Mouse (Mus musculus) telencephalon, adult 2 months (tissue): ENCODE data around the gene Cela2a.
"Not testable (repeated sequence)": the region's sequence is repeated elsewhere in the genome, so short reads cannot be mapped to it uniquely, and the experiment has no call there.

ENCODE experiments used
- DNase-seq: peaks from one replicate; pipeline ENCODE4 v3.0.0-alpha.2; 2011; ENCODE audit warnings: low read depth, low spot score

The Cela2a gene

GRCm38 (mm10) chr4:141797545-141797944 lies 28.4 kb downstream of the Cela2a start:
- no peak for DNase-seq

- DNase-seq: no peak
Measured at GRCm38 (mm10) chr4:141796954-141797353, 29.0 kb downstream of the Cela2a start.

- no peak for DNase-seq
Measured at GRCm38 (mm10) chr4:141796356-141796755, 29.6 kb downstream of the Cela2a start.

GRCm38 (mm10) chr4:141794152-141794535 lies 31.8 kb downstream of the Cela2a start:
- no peak for DNase-seq

- DNase-seq: peak; percentile 96
Measured at GRCm38 (mm10) chr4:141793282-141794151, 32.4 kb downstream of the Cela2a start, which contains the start of gene Casp9. Gene Casp9, plus strand, starts transcription at chr4:141793612.

GRCm38 (mm10) chr4:141792554-141793281 lies 33.2 kb downstream of the Cela2a start:
- DNase-seq: peak; percentile 41

GRCm38 (mm10) chr4:141791951-141792350 lies 34.0 kb downstream of the Cela2a start:
- DNase-seq: no peak

- no peak for DNase-seq
Measured at GRCm38 (mm10) chr4:141791486-141791885, 34.5 kb downstream of the Cela2a start.

GRCm38 (mm10) chr4:141790524-141790990 lies 35.4 kb downstream of the Cela2a start, which contains the start of gene Dnajc16:
Gene Dnajc16, minus strand, starts transcription at chr4:141790931.
- DNase-seq: peak; percentile 100

- DNase-seq: no peak
Measured at GRCm38 (mm10) chr4:141789564-141790218, 36.3 kb downstream of the Cela2a start.

- DNase-seq: no peak
Measured at GRCm38 (mm10) chr4:141787462-141787861, 38.5 kb downstream of the Cela2a start.

GRCm38 (mm10) chr4:141787046-141787445 lies 38.9 kb downstream of the Cela2a start:
- no peak for DNase-seq

- no peak for DNase-seq
Measured at GRCm38 (mm10) chr4:141786141-141786540, 39.8 kb downstream of the Cela2a start.

- no peak for DNase-seq
Measured at GRCm38 (mm10) chr4:141784835-141785234, 41.1 kb downstream of the Cela2a start.

- DNase-seq: no peak
Measured at GRCm38 (mm10) chr4:141781201-141781985, 44.6 kb downstream of the Cela2a start.

- peak; percentile 92 for DNase-seq
Measured at GRCm38 (mm10) chr4:141779828-141780227, 46.1 kb downstream of the Cela2a start.

- DNase-seq: not testable (repeated sequence)
Measured at GRCm38 (mm10) chr4:141773019-141773418, 52.9 kb downstream of the Cela2a start.

GRCm38 (mm10) chr4:141771823-141772222 lies 54.1 kb downstream of the Cela2a start:
- DNase-seq: no peak

- no peak for DNase-seq
Measured at GRCm38 (mm10) chr4:141769501-141770160, 56.3 kb downstream of the Cela2a start.

GRCm38 (mm10) chr4:141767353-141768036 lies 58.5 kb downstream of the Cela2a start:
- DNase-seq: no peak
